Mouse (Mus musculus): ENCODE data around the gene Hoxd11.

DNA sequence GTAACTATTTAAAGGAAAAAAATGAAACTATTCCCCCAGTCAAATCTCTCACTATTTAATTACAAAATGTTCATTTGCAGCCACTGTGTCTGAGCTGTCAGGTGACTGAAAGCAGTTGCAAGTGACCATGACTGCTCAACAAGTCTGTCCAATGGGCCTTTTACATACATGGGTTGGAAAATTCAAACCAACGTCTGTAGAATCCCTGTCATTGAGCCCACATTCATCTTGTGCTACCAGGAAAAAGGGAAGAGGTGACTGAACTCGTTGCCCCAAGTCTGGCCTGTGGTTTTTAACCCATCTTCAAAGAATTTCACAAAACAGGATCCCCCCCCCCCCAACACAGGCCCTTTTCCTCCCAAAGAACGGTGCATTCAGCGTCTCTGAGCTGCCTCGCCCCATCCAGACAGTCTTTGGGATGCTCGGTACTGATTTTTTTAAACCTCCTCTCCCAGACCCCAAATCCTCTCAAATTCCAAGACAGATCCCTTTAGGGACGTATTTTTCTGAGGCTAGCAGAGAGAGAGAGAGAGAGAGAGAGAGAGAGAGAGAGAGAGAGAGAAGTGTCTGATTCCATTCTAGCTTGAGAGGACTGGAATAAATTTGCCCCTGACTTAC, 16.6 kb downstream of the Hoxd11 start:
- TF ChIP-seq CTCF (IDR thresholded peaks at IDR 0.05; ENCODE audit: borderline replicate concordance, control insufficient read depth, extremely low read depth, insufficient read depth, low read length, poor library complexity), result no peak
- TF ChIP-seq POLR2A (IDR thresholded peaks at IDR 0.05; ENCODE audit: control insufficient read depth, extremely low read depth, insufficient read depth, low read length, poor library complexity), result no peak
